Mouse (Mus musculus): Measurements from ENCODE around the gene Bag2.

DNA sequence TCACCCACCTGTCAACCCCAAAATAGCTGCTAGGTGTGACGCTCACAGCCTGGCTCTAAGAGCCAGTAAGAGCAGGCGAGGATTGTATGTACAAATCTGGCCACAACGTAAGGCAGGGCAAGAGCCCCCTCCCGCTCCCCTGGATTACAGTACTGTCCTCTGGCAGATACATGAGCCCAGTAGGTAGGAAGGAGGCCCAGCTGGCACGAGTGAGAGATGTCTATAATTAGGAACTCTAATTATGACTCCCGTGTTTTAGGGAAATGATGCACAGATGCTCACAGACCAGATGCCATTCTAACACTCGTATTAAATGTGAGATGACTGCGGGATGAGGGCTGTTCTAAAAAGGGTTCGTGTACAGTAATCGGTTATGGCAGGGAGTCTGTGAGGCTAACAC, 6.3 kb downstream of the Bag2 start:
- TF ChIP-seq CTCF (IDR thresholded peaks at IDR 0.05; ENCODE audit: borderline replicate concordance, extremely low read depth, insufficient read depth, insufficient read length) = no peak
- no peak for TF ChIP-seq POLR2A (IDR thresholded peaks at IDR 0.05; ENCODE audit: borderline replicate concordance, extremely low read depth, insufficient read depth, insufficient read length, poor library complexity, severe bottlenecking)
